Mouse (Mus musculus): ENCODE measurements at regions not wholly inside any gene's neighbourhood (a gene's known extent, or its start where the extent isn't known, plus 50 kb on each side); places are given as distances from the start of the nearest gene placed in this dataset.

GRCm38 (mm10) chr17:45281554-45281953 lies 152.0 kb downstream of the Cdc5l start:
- Histone ChIP-seq H3K27ac (replicated peaks) (no peak overlapping the region), H3K9ac (replicated peaks) (no peak overlapping the region), H3K36me3 (no peaks in the 10 kb centered on the region), H3K9me3 (no peaks in the 10 kb centered on the region), H3K4me1 (peaks cover 7% of the 10 kb centered on the region), H3K27me3 (no peaks in the 10 kb centered on the region; the same call in 1 of the 2 replicates), H3K4me2 (replicated peaks) (no peak overlapping the region), H3K4me3 (no peak overlapping the region)
- WGBS: 71% methylated on average over 1 of the region's 1 CpGs
- no peak for ATAC-seq (ENCODE audit: low FRiP score, low read depth)

GRCm38 (mm10) chr17:45279811-45280205 lies 153.7 kb downstream of the Cdc5l start:
- Histone ChIP-seq H3K4me3 (no peak overlapping the region), H3K9me3 (no peaks in the 10 kb centered on the region), H3K27me3 (no peaks in the 10 kb centered on the region; the same call in 1 of the 2 replicates), H3K4me2 (replicated peaks) (no peak overlapping the region), H3K9ac (replicated peaks) (no peak overlapping the region), H3K4me1 (peaks cover 7% of the 10 kb centered on the region), H3K27ac (replicated peaks) (no peak overlapping the region), H3K36me3 (no peaks in the 10 kb centered on the region)
- no peak for ATAC-seq (ENCODE audit: low FRiP score, low read depth)
- 40% methylated on average over 3 of the region's 3 CpGs for WGBS

- WGBS: 51% methylated on average over 13 of the region's 13 CpGs
- Histone ChIP-seq H3K27me3 (no peaks in the 10 kb centered on the region; the same call in 1 of the 2 replicates), H3K4me1 (peaks cover 7% of the 10 kb centered on the region), H3K4me3 (no peak overlapping the region), H3K36me3 (no peaks in the 10 kb centered on the region), H3K4me2 (replicated peaks) (no peak overlapping the region), H3K9ac (replicated peaks) (no peak overlapping the region), H3K9me3 (no peaks in the 10 kb centered on the region), H3K27ac (replicated peaks) (no peak overlapping the region)
- ATAC-seq (ENCODE audit: low FRiP score, low read depth): no peak
These were observed 154.3 kb downstream of the Cdc5l start for GRCm38 (mm10) chr17:45279075-45279810.

- H3K27ac ChIP-seq (replicated peaks): no peak overlapping the region
- 88% methylated on average over 3 of the region's 3 CpGs for WGBS
These were observed 156.0 kb downstream of the Cdc5l start for GRCm38 (mm10) chr17:45277516-45277915.

DNA sequence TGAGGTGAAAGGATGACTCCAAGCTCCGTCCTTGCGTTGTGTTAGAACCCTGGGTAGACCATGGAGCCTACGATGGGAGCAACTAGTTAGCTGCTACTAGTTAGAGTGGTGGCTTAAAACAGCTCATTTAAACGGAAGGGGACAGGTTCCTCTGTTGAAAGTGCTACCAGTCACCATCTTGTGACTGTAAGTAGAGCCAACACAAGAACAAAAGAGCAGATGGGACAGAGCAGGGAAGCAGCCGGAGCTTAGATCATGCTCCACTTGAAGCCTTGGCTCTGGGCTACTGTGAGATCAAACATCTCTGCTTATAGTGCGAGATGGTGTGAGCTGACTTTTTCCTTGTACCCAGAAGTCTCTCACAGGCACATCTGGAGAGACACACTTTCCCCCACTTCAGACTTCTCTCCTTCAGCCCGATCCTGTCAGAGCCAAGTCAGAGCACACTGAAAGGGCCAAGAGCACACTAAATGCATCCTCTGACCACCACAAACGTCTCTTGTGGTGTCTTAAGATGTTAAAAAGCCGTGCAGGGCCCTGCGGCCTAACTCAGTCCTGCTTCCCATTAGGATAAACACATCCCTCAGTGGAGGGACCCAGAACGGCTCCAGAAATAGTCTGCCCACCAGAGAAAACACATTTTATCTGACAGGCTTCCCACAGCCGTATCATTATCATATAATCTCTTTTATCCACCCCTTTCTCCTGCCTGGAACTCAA lies 156.7 kb downstream of the Cdc5l start:
- WGBS: 79% methylated on average over 12 of the region's 12 CpGs
- no peaks in the 10 kb centered on the region; the same call in 1 of the 2 replicates for H3K27me3 ChIP-seq
- no peak for ATAC-seq (ENCODE audit: low FRiP score, low read depth)
- H3K9ac ChIP-seq (replicated peaks): no peak overlapping the region
- no peak overlapping the region for H3K4me3 ChIP-seq
- no peak overlapping the region for H3K4me2 ChIP-seq (replicated peaks)
- H3K9me3 ChIP-seq: 0 out of 2 replicates have a peak, but pooled peaks cover 4% of the 10 kb centered on the region
- H3K36me3 ChIP-seq: no peaks in the 10 kb centered on the region
- peaks cover 7% of the 10 kb centered on the region for H3K4me1 ChIP-seq
- H3K27ac ChIP-seq (replicated peaks): no peak overlapping the region

More at GRCm38 (mm10) chr17:45277516-45277915, 156.0 kb downstream of the Cdc5l start:
- Histone ChIP-seq H3K4me2 (replicated peaks) (no peak overlapping the region), H3K27me3 (no peaks in the 10 kb centered on the region; the same call in 1 of the 2 replicates), H3K36me3 (no peaks in the 10 kb centered on the region), H3K9ac (replicated peaks) (no peak overlapping the region), H3K4me3 (no peak overlapping the region), H3K9me3 (no peaks in the 10 kb centered on the region), H3K4me1 (peaks cover 7% of the 10 kb centered on the region)
- no peak for ATAC-seq (ENCODE audit: low FRiP score, low read depth)

DNA sequence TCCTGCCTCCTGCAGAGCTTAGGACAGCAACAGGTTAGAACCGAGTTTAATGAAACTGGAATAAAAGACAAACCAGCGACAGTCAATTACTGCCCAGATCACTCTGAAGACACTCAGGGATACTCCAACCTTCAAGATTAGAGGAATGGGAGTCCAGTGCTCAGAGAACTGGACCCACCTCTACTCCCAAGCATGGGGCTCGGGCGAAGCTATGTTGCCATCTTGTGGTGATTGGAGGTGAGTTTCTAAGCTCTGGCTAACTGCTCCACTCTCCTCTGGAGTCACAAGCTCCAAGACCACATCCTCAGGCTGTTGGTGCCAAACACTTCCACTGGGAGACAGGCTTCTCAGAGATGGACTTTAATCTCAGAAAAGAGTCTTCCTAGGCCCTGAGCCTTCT lies 158.6 kb downstream of the Cdc5l start:
- no peak overlapping the region for H3K9ac ChIP-seq (replicated peaks)
- no peak overlapping the region for H3K27ac ChIP-seq (replicated peaks)
- H3K4me3 ChIP-seq: no peak overlapping the region
- peaks cover 7% of the 10 kb centered on the region for H3K4me1 ChIP-seq
- H3K27me3 ChIP-seq: no peaks in the 10 kb centered on the region; the same call in 1 of the 2 replicates
- no peak overlapping the region for H3K4me2 ChIP-seq (replicated peaks)
- H3K9me3 ChIP-seq: peaks cover 4% of the 10 kb centered on the region; the same call in 1 of the 2 replicates
- WGBS: 77% methylated on average over 4 of the region's 4 CpGs
- no peaks in the 10 kb centered on the region for H3K36me3 ChIP-seq
- ATAC-seq (ENCODE audit: low FRiP score, low read depth): no peak

DNA sequence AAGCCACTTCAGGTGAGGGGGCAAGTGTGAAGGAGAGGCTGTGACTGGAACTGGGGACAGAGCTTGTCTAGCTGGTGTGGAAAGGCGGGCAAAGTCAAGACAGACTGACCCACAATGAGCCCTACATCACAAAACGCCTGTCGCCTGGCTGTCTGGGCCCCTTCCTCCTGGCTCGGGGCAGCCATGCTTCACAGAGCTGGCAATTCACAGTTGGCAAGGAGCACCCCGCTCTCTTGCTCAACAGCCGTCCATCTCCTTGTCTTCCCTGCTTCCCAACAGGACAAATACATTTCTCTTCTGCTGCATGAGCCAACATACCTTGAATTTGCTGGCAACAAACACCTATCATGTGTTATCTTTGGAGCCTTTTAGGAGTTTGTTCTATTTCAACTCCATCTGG lies 166.8 kb downstream of the Cdc5l start:
- Histone ChIP-seq H3K27me3 (no peaks in the 10 kb centered on the region), H3K36me3 (no peaks in the 10 kb centered on the region), H3K9me3 (no peaks in the 10 kb centered on the region; the same call in 1 of the 2 replicates), H3K4me3 (no peak overlapping the region), H3K4me1 (no peaks in the 10 kb centered on the region), H3K9ac (replicated peaks) (no peak overlapping the region), H3K27ac (replicated peaks) (no peak overlapping the region), H3K4me2 (replicated peaks) (no peak overlapping the region)
- WGBS: 90% methylated on average over 6 of the region's 6 CpGs
- no peak for ATAC-seq (ENCODE audit: low FRiP score, low read depth)

- no peak overlapping the region for H3K9ac ChIP-seq (replicated peaks)
- H3K4me1 ChIP-seq: no peaks in the 10 kb centered on the region
- no peaks in the 10 kb centered on the region for H3K9me3 ChIP-seq
- H3K27ac ChIP-seq (replicated peaks): no peak overlapping the region
- WGBS: 82% methylated on average over 7 of the region's 7 CpGs
- no peak overlapping the region for H3K4me3 ChIP-seq
- ATAC-seq (ENCODE audit: low FRiP score, low read depth): no peak
- no peaks in the 10 kb centered on the region for H3K36me3 ChIP-seq
- H3K27me3 ChIP-seq: no peaks in the 10 kb centered on the region
- no peak overlapping the region for H3K4me2 ChIP-seq (replicated peaks)
These were observed 167.9 kb downstream of the Cdc5l start for GRCm38 (mm10) chr17:45265587-45265986.

GRCm38 (mm10) chr17:45264434-45264833 lies 169.1 kb downstream of the Cdc5l start:
- Histone ChIP-seq H3K36me3 (no peaks in the 10 kb centered on the region), H3K27ac (replicated peaks) (no peak overlapping the region), H3K4me2 (replicated peaks) (no peak overlapping the region), H3K4me1 (no peaks in the 10 kb centered on the region), H3K4me3 (no peak overlapping the region), H3K9ac (replicated peaks) (no peak overlapping the region), H3K27me3 (no peaks in the 10 kb centered on the region), H3K9me3 (no peaks in the 10 kb centered on the region)
- 63% methylated on average over 6 of the region's 6 CpGs for WGBS
- ATAC-seq (ENCODE audit: low FRiP score, low read depth): no peak

GRCm38 (mm10) chr17:45260421-45260820 lies 173.1 kb downstream of the Cdc5l start:
- WGBS: 92% methylated on average over 10 of the region's 10 CpGs
- Histone ChIP-seq H3K27me3 (no peaks in the 10 kb centered on the region), H3K9ac (replicated peaks) (no peak overlapping the region), H3K27ac (replicated peaks) (no peak overlapping the region), H3K4me1 (no peaks in the 10 kb centered on the region), H3K36me3 (no peaks in the 10 kb centered on the region), H3K4me2 (replicated peaks) (no peak overlapping the region), H3K4me3 (no peak overlapping the region), H3K9me3 (no peaks in the 10 kb centered on the region)
- no peak for ATAC-seq (ENCODE audit: low FRiP score, low read depth)

- H3K27ac ChIP-seq (replicated peaks): no peak overlapping the region
- H3K9ac ChIP-seq (replicated peaks): no peak overlapping the region
- ATAC-seq (ENCODE audit: low FRiP score, low read depth): no peak
- no peaks in the 10 kb centered on the region for H3K9me3 ChIP-seq
- no peak overlapping the region for H3K4me2 ChIP-seq (replicated peaks)
- no peaks in the 10 kb centered on the region for H3K4me1 ChIP-seq
- peaks cover 11% of the 10 kb centered on the region; the same call in 1 of the 2 replicates for H3K27me3 ChIP-seq
- 87% methylated on average over 7 of the region's 7 CpGs for WGBS
- H3K36me3 ChIP-seq: no peaks in the 10 kb centered on the region
- H3K4me3 ChIP-seq: no peak overlapping the region
These were observed 175.5 kb downstream of the Cdc5l start for GRCm38 (mm10) chr17:45258007-45258406.

DNA sequence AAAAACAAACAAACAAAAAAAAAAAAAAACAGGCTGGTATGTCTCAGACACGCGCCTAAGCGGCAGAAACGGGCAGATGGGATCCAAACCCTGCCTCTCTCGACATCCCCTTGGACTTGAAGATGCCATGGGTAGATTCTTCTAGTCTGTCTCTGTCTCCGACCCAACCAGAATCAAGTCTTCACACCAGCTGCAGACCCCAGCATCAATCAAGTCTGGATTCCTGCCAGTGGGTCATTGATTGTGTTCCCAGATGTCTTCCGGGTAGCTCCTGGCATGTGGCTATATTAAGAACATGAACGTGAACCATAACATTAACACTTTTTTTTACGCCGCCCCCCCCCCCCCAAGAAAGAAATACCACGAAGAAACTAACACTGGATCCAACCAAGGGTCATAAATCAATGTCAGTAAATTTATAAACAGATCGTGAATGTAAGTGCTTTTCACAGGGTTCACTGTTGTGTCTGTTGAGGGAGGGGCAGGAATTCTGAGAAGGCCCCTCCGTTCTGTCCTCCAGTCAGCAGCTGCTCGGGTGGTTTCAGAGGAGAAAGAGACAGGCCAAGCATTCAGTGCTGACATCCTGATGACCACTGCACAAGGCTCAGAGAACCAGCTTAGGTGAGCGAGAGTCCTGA lies 180.8 kb downstream of the Cdc5l start:
- H3K9ac ChIP-seq (replicated peaks): no peak overlapping the region
- no peak overlapping the region for H3K27ac ChIP-seq (replicated peaks)
- WGBS: 85% methylated on average over 15 of the region's 15 CpGs
- H3K27me3 ChIP-seq: peaks cover 23% of the 10 kb centered on the region; the same call in 1 of the 2 replicates
- H3K4me2 ChIP-seq (replicated peaks): no peak overlapping the region
- peaks cover 7% of the 10 kb centered on the region for H3K4me1 ChIP-seq
- no peaks in the 10 kb centered on the region for H3K36me3 ChIP-seq
- no peak for ATAC-seq (ENCODE audit: low FRiP score, low read depth)
- H3K9me3 ChIP-seq: no peaks in the 10 kb centered on the region
- no peak overlapping the region for H3K4me3 ChIP-seq
